Mouse (Mus musculus) CD4-positive, CD25-positive, alpha-beta regulatory T cell, adult 4 months (primary cell): ENCODE measurements around the gene Tmem102. TPM values are rescaled to one million over a fixed set of nuclear protein-coding genes. Genes with fewer than 3 reads are reported as not detected.

Experiments used
- ATAC-seq: one replicate; pipeline ENCODE4 v1.8.0; 2017
- polyA plus RNA-seq, 2 experiments: library from polyadenylated mRNA; unstranded; fragments of 100-300 nt; shearing (Covaris generic); gene quantifications; one replicate each; pipeline ENCODE4 v1.2.1; 2017

Tmem102 gene
- polyA plus RNA-seq, 2 experiments from 2014 or later, result not detected

- ATAC-seq, result no peak
Observed at GRCm38 (mm10) chr11:69784793-69785272, 20.6 kb downstream of the Tmem102 start.

DNA sequence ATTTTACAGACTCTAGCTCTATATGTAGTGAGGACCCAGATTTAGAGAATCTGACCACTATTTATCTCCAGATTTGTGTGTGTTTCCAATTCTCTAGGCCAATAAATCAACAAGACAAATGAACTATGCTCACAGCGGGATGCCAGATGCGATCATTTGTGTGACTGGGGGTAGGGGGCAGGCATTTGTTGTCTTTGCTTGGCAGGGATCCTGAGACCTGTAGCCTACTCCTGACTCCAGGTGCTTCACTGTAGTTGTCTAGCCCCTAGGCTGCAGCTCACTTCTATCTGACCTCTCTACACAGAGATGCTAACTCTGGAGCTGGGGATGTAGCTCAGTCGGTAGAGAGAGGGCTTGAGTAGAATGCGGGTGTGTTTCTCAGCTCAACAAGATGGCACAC is 23.6 kb downstream of the Tmem102 start:
- ATAC-seq, result no peak

DNA sequence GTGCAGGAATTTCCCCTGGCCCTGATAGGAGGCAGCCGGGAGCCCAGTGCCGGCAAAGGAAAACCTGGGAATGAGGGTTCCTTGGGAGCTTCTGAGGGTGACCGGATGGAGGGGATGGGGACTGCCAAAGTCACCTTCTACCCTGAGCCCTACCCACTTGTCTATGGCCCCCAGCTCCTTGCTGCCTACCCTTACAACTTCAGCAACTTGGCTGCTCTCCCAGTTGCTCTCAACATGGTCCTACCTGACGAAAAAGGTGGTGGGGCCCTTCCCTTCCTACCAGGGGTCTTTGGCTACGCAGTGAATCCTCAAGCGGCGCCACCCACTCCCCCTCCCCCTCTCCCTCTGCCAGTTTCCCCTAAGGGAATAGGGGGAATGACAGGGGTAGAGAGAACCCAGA is 26.4 kb downstream of the Tmem102 start:
- no peak for ATAC-seq

DNA sequence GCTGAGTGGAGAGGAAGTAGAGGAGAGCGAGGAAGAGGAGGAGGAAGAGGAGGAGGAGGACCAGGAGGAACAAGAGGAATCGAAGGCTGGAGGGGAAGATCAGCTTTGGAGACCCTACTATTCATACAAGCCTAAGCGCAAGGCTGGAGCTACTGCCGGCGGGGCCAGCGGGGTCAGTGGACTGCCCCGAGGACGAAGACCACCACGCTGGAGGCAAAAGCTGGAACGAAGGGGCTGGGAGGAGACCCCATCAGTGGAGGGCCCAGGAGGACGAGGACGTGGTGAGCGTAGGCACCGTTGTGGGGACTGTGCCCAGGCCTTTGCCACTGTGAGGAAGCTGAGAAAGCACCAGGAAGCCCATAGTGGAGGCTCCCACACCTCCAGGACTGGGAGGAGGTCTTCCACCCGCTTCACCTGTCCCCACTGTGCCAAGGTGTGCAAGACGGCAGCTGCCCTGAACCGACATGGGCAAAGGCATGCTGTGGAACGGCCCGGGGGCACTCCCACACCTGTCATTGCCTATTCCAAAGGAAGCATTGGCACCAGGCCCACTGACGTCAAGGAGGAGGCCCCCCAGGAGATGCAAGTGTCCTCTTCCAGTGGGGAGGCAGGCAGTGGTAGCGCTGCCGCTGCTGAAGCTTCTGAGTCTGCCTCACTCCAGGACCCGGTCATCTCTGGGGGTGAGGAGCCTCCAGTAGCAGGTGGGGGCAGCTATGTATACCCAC is 27.0 kb downstream of the Tmem102 start:
- no peak for ATAC-seq

GRCm38 (mm10) chr11:69777504-69778257 is 27.7 kb downstream of the Tmem102 start:
- no peak for ATAC-seq

DNA sequence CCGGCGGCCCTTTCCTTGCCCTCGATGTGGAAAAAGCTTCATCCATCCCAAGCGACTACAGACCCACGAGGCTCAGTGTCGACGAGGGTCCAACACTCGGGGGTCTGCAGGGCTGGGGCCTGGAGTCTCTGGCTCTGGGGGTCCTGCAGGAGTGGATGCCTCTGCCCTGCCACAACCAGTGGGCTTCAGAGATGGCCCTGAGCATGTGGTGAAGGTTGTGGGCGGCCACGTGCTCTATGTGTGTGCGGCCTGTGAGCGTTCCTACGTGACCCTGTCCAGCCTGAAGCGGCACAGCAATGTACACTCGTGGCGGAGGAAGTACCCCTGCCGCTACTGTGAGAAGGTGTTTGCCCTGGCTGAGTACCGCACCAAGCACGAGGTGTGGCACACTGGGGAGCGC is 28.9 kb downstream of the Tmem102 start:
- no peak for ATAC-seq

DNA sequence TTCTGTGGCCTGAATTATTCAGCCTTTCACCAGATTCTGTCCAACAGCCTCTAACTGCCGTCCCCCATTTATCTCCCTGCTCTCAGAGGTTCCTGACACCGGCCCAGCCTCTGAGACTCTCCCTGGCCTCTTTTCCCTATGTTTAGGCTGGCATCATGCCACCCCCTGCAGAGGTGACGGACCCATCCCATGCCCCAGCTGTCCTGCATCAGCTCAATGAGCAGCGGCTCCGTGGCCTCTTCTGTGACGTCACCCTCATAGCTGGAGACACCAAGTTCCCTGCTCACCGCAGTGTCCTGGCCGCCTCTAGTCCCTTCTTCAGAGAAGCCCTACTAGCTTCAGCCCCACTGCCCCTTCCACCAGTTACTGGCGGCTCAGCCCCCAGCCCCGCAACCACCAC is 29.7 kb downstream of the Tmem102 start:
- ATAC-seq, result no peak

DNA sequence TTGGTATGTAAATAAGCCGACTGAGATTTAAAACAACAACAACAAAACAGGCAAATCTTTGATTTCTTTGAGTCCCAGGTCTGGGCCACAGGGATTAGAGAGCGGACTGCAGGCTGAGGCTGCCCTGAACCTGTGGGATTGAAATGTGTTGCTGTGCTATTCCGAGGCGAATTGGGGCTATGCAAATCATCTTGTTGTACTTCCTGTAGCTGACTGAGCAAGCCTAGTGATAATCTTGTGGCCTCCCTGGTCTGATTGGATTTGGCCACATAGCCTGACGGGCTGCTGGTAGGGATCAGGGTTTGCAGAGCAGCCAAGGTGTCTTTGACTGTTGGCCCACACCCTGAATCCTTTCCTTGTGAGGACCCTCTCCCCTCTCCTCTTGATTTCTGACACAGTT is 30.5 kb downstream of the Tmem102 start:
- ATAC-seq, result no peak

- no peak for ATAC-seq
Observed at GRCm38 (mm10) chr11:69767625-69767909, 37.9 kb downstream of the Tmem102 start.

- no peak for ATAC-seq
Observed at GRCm38 (mm10) chr11:69766872-69767624, 38.4 kb downstream of the Tmem102 start.

- ATAC-seq, result peak; percentile 85
Observed at GRCm38 (mm10) chr11:69766126-69766609, 39.3 kb downstream of the Tmem102 start.

GRCm38 (mm10) chr11:69765221-69766125 is 40.0 kb downstream of the Tmem102 start, which contains the start of gene Zbtb4:
Gene Zbtb4, plus strand, starts transcription at chr11:69765912.
- peak; percentile 38 for ATAC-seq

- no peak for ATAC-seq
Observed at GRCm38 (mm10) chr11:69763551-69763950, 41.9 kb downstream of the Tmem102 start.

DNA sequence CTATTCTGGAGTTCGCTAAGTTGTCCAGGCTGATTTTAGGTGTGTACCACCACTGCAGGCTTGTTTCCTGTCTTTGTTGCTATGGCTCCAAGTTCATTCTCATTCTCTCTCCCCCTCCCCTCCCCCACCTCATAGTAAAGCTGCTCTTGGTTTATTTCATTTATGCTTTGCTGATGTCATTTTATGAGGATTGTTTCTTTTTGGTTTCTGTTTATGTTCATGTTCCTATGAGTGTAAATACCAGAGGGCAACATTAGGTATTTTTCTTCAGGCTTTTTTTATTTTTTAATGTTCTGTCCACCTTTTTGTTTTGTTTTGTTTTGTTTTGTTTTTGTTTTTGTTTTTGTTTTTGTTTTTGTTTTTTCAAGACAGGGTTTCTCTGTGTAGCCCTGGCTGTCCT is 43.6 kb downstream of the Tmem102 start, which contains the start of gene Slc35g3:
TSS of gene Slc35g3 (minus strand) at position 101 of the 400 bp plus-strand sequence.
- ATAC-seq, result no peak

GRCm38 (mm10) chr11:69760901-69761200 is 44.6 kb downstream of the Tmem102 start:
- ATAC-seq, result no peak

- no peak for ATAC-seq
Observed at GRCm38 (mm10) chr11:69760160-69760900, 45.1 kb downstream of the Tmem102 start.

DNA sequence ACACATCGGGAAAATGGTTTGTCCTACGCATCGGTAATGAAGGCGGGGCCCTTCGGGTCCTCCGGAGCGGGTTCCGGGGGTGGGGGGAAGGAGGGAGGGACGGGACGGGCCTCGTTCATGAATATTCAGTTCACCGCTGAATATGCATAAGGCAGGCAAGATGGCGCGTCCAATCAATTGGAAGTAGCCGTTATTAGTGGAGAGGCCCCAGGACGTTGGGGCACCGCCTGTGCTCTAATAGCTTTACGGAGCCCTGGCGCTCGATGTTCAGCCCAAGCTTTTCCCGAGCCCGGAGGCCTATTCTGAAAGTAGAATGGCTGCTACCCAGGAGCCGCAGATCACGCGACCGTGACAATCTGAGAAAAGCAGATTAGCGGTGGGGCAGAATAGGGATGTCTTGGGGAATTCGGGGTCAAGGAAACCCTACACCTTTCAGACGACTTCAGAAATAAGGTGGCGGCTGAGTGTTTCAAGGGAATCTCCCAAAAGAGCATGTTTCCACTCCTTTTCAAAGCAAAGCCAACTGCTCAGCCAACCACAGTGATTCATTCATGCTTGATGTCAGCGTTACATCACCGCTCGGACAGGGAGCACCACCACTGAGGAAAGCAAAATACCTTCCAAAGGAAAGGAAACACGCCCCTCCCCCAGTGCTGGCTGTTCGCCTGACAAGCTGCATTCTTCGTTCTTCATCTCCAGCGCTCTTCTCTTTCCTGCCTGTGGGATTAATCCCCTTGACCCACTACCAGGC is 46.3 kb downstream of the Tmem102 start:
- ATAC-seq, result peak; percentile 51

GRCm38 (mm10) chr11:69758478-69758970 is 46.9 kb downstream of the Tmem102 start, which contains the start of gene Polr2a:
Gene Polr2a, minus strand, starts transcription at chr11:69758637.
- peak; percentile 69 for ATAC-seq

- peak; percentile 47 for ATAC-seq
Observed at GRCm38 (mm10) chr11:69758090-69758456, 47.4 kb downstream of the Tmem102 start.

DNA sequence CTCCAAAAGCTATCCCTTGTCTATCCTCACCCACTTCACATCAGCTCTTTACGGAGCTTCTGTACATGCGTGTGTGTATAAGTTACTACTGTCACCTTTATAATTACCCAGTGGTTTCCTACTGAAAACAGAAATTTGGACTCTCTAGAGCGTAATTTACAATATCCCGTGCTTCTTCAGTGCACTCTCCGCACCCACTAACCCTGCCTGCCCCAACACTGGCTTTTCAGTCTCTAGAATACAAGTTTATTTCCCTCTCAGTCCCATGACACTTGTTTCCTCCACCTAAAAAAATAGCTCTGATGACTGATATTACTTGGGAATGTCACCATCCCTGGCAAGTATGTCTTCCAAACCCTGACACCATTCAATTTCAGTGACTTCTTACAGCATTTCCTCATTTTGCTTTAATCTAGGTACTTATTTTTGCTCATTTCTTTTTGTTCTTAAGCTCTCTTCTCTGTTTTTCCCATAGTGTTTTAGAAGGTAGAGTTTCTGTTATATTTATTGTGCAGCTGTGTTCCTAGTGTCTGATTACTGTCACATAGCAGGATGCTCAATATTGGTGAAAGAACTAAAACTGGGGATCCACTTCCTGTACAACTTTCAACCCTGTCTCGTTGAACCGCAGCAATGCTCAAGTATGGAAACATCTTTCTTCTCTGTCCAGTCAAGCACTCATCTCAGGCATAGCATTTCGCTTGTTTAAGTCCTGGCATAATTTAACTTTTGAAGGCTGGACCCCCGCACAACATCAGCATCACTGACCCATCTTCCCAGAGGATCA is 47.9 kb downstream of the Tmem102 start:
- peak; percentile 30 for ATAC-seq
